In the genomic region with DNA sequence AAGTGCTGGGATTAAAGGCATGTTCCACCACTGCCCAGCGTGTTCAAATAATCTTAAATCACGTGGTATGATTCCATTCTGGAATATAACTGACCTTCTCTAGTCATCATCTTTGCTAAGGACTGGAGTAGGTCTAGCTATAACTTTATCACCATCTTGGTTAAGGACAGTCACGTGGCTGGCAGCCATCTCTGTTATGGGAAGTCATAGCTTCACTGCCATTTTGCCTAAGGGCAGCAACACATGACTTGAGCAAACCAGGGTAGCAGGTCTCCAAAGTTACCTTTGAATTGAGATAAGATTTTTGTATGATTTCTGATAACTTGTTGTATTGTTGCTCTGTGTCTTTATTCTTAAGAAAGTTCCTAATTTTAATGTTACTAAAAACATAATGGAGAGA, we compare ENCODE assay signal across 30 mouse cellular contexts.
"Had no signal": no experiment of that assay in that cellular context is flagged by ENCODE, and none has a peak within 500 bp of the region (broad histone marks: within the 10 kb centered on the region; RNA-seq: fewer than 3 reads in every experiment).

No protein-coding gene starts in this region.

- H3K9me3 ChIP-seq: heart, embryonic 12.5 days; heart, embryonic 13.5 days; heart, embryonic 15.5 days; hindbrain, embryonic 10.5 days; intestine, embryonic 15.5 days; kidney, embryonic 15.5 days had no signal

- H3K4me1 ChIP-seq: heart, embryonic 12.5 days; heart, embryonic 13.5 days; heart, embryonic 15.5 days; hindbrain, embryonic 10.5 days; hindbrain, embryonic 12.5 days; hindbrain, embryonic 13.5 days; hindbrain, embryonic 15.5 days; intestine, embryonic 15.5 days; kidney, embryonic 15.5 days had no signal

- H3K36me3 ChIP-seq: heart, embryonic 12.5 days; heart, embryonic 13.5 days; heart, embryonic 15.5 days; hindbrain, embryonic 10.5 days; hindbrain, embryonic 12.5 days; hindbrain, embryonic 13.5 days; hindbrain, embryonic 15.5 days; intestine, embryonic 15.5 days; kidney, embryonic 15.5 days had no signal

- H3K27me3 ChIP-seq: heart, embryonic 12.5 days; heart, embryonic 13.5 days; heart, embryonic 15.5 days; hindbrain, embryonic 12.5 days; hindbrain, embryonic 15.5 days; intestine, embryonic 15.5 days; kidney, embryonic 15.5 days had no signal

- H3K9ac ChIP-seq: heart, embryonic 12.5 days; heart, embryonic 13.5 days; heart, embryonic 15.5 days; hindbrain, embryonic 12.5 days; hindbrain, embryonic 13.5 days; hindbrain, embryonic 14.5 days; hindbrain, embryonic 15.5 days; intestine, embryonic 15.5 days; kidney, embryonic 15.5 days had no signal

- H3K27ac ChIP-seq: heart, embryonic 13.5 days; heart, embryonic 15.5 days; hindbrain, embryonic 10.5 days; hindbrain, embryonic 12.5 days; hindbrain, embryonic 13.5 days; hindbrain, embryonic 14.5 days; hindbrain, embryonic 15.5 days; hindbrain, postnatal 0 days; intestine, embryonic 15.5 days; kidney, embryonic 15.5 days; kidney, postnatal 0 days; layer of hippocampus, adult 2 months; left cerebral cortex, adult 2 months had no signal

- DNase-seq: heart, postnatal 10 days; heart, postnatal 14 days; heart, postnatal 36 days; heart, postnatal 4 days; kidney, adult 11 months; kidney, adult 18-20 months; kidney, adult 2 months; kidney, adult 8-10 months; kidney, adult 9 months; kidney, postnatal 10 days; kidney, postnatal 14 days; kidney, postnatal 25 days; kidney, postnatal 36 days; kidney, postnatal 4 days; layer of hippocampus, adult 9-11 months; layer of hippocampus, postnatal 36 days had no signal

- H3K4me3 ChIP-seq: heart, embryonic 12.5 days; heart, embryonic 13.5 days; heart, embryonic 15.5 days; hindbrain, embryonic 10.5 days; hindbrain, embryonic 12.5 days; hindbrain, embryonic 13.5 days; hindbrain, embryonic 15.5 days; intestine, embryonic 15.5 days; kidney, embryonic 15.5 days; layer of hippocampus, adult 2 months; left cerebral cortex, adult 2 months had no signal
